Mouse (Mus musculus): ENCODE data around the gene Wnk4. TPM values are rescaled to one million over a fixed set of nuclear protein-coding genes. Genes with fewer than 3 reads are reported as not detected.
A peak's percentile ranks its signal among the peaks of the same experiment; 100 is the strongest.

Gene Wnk4
- polyA plus RNA-seq, 1 experiment from 2014 or later, result 5.1 TPM

- ATAC-seq (ENCODE audit: insufficient read depth), result no peak
- 40% methylated on average over 12 of the region's 12 CpGs for WGBS (ENCODE audit: insufficient replicate concordance)
- Histone ChIP-seq H3K4me2 (peak overlapping the region; percentile 83), H3K27ac (replicated peaks) (peak overlapping the region; percentile 69), H3K9ac (peak overlapping the region; percentile 70), H3K36me3 (replicated peaks) (peaks cover 16% of the 10 kb centered on the region), H3K27me3 (0 out of 2 replicates have a peak, but pooled peaks cover 4% of the 10 kb centered on the region), H3K9me3 (replicated peaks) (no peaks in the 10 kb centered on the region), H3K4me1 (replicated peaks) (peaks cover 38% of the 10 kb centered on the region), H3K4me3 (replicated peaks) (peak overlapping the region; percentile 72)
Observed at GRCm38 (mm10) chr11:101277381-101278222, 17.2 kb downstream of the Wnk4 start.

- Histone ChIP-seq H3K4me3 (replicated peaks) (peak within 1 kb of the TSS; percentile 72), H3K36me3 (replicated peaks) (peaks cover 16% of the 10 kb centered on the region), H3K4me1 (replicated peaks) (peaks cover 38% of the 10 kb centered on the region), H3K9ac (peak within 1 kb of the TSS; percentile 70), H3K27me3 (0 out of 2 replicates have a peak, but pooled peaks cover 4% of the 10 kb centered on the region), H3K27ac (replicated peaks) (peak within 1 kb of the TSS; percentile 69), H3K9me3 (replicated peaks) (no peaks in the 10 kb centered on the region), H3K4me2 (peak within 1 kb of the TSS; percentile 83)
- WGBS (ENCODE audit: insufficient replicate concordance), result 2% methylated on average over 45 of the region's 45 CpGs
- ATAC-seq (ENCODE audit: insufficient read depth), result peak; percentile 89
Observed at GRCm38 (mm10) chr11:101278223-101279192, 18.1 kb downstream of the Wnk4 start, which contains the start of the genes Cntd1 and Coa3. Cntd1 (plus strand) TSS chr11:101279012. Coa3 (minus strand) TSS chr11:101279114.

- peak; percentile 46 for ATAC-seq (ENCODE audit: insufficient read depth)
- Histone ChIP-seq H3K9me3 (replicated peaks) (no peaks in the 10 kb centered on the region), H3K27ac (replicated peaks) (peak overlapping the region; percentile 69), H3K27me3 (0 out of 2 replicates have a peak, but pooled peaks cover 4% of the 10 kb centered on the region), H3K4me1 (replicated peaks) (peaks cover 38% of the 10 kb centered on the region), H3K9ac (peak overlapping the region; percentile 70), H3K4me2 (peak overlapping the region; percentile 83), H3K4me3 (replicated peaks) (peak overlapping the region; percentile 72), H3K36me3 (replicated peaks) (peaks cover 16% of the 10 kb centered on the region)
- WGBS (ENCODE audit: insufficient replicate concordance), result 58% methylated on average over 14 of the region's 14 CpGs
Observed at GRCm38 (mm10) chr11:101279193-101279569, 18.8 kb downstream of the Wnk4 start.

GRCm38 (mm10) chr11:101280837-101281236 is 20.5 kb downstream of the Wnk4 start:
- H3K4me2 ChIP-seq, result no peak overlapping the region
- H3K4me1 ChIP-seq (replicated peaks), result peaks cover 37% of the 10 kb centered on the region
- ATAC-seq (ENCODE audit: insufficient read depth), result no peak
- no peaks in the 10 kb centered on the region for H3K9me3 ChIP-seq (replicated peaks)
- H3K9ac ChIP-seq, result no peak overlapping the region
- WGBS (ENCODE audit: insufficient replicate concordance), result 62% methylated on average over 7 of the region's 7 CpGs
- no peak overlapping the region for H3K27ac ChIP-seq (replicated peaks)
- 0 out of 2 replicates have a peak, but pooled peaks cover 4% of the 10 kb centered on the region for H3K27me3 ChIP-seq
- no peak overlapping the region for H3K4me3 ChIP-seq (replicated peaks)
- peaks cover 31% of the 10 kb centered on the region for H3K36me3 ChIP-seq (replicated peaks)

GRCm38 (mm10) chr11:101282896-101283295 is 22.5 kb downstream of the Wnk4 start:
- H3K27me3 ChIP-seq, result 0 out of 2 replicates have a peak, but pooled peaks cover 4% of the 10 kb centered on the region
- no peak for ATAC-seq (ENCODE audit: insufficient read depth)
- H3K27ac ChIP-seq (replicated peaks), result no peak overlapping the region
- no peak overlapping the region for H3K9ac ChIP-seq
- peaks cover 31% of the 10 kb centered on the region for H3K36me3 ChIP-seq (replicated peaks)
- peaks cover 17% of the 10 kb centered on the region for H3K4me1 ChIP-seq (replicated peaks)
- WGBS (ENCODE audit: insufficient replicate concordance), result 52% methylated on average over 5 of the region's 5 CpGs
- no peaks in the 10 kb centered on the region for H3K9me3 ChIP-seq (replicated peaks)
- H3K4me2 ChIP-seq, result no peak overlapping the region
- no peak overlapping the region for H3K4me3 ChIP-seq (replicated peaks)

- 0 out of 2 replicates have a peak, but pooled peaks cover 4% of the 10 kb centered on the region for H3K27me3 ChIP-seq
- H3K9ac ChIP-seq, result no peak overlapping the region
- H3K4me2 ChIP-seq, result no peak overlapping the region
- no peak overlapping the region for H3K27ac ChIP-seq (replicated peaks)
- no peak overlapping the region for H3K4me3 ChIP-seq (replicated peaks)
- H3K36me3 ChIP-seq (replicated peaks), result peaks cover 41% of the 10 kb centered on the region
- ATAC-seq (ENCODE audit: insufficient read depth), result no peak
- H3K4me1 ChIP-seq (replicated peaks), result peaks cover 10% of the 10 kb centered on the region
- no peaks in the 10 kb centered on the region for H3K9me3 ChIP-seq (replicated peaks)
- WGBS (ENCODE audit: insufficient replicate concordance), result 68% methylated on average over 4 of the region's 4 CpGs
Observed at GRCm38 (mm10) chr11:101283805-101284204, 23.4 kb downstream of the Wnk4 start.

- Histone ChIP-seq H3K36me3 (replicated peaks) (peaks cover 76% of the 10 kb centered on the region), H3K27me3 (no peaks in the 10 kb centered on the region)
- WGBS (ENCODE audit: insufficient replicate concordance), result 66% methylated on average over 9 of the region's 9 CpGs
Observed at GRCm38 (mm10) chr11:101287306-101287705, 26.9 kb downstream of the Wnk4 start.

GRCm38 (mm10) chr11:101291231-101291630 is 30.9 kb downstream of the Wnk4 start:
- ATAC-seq (ENCODE audit: insufficient read depth), result no peak
- Histone ChIP-seq H3K4me3 (replicated peaks) (no peak overlapping the region), H3K4me1 (replicated peaks) (no peaks in the 10 kb centered on the region; the same call in 1 of the 2 replicates), H3K27me3 (no peaks in the 10 kb centered on the region), H3K9ac (no peak overlapping the region), H3K27ac (replicated peaks) (no peak overlapping the region), H3K4me2 (no peak overlapping the region), H3K9me3 (replicated peaks) (no peaks in the 10 kb centered on the region), H3K36me3 (replicated peaks) (peaks cover 97% of the 10 kb centered on the region)
- 90% methylated on average over 8 of the region's 8 CpGs for WGBS (ENCODE audit: insufficient replicate concordance)

More at GRCm38 (mm10) chr11:101287306-101287705, 26.9 kb downstream of the Wnk4 start:
- Histone ChIP-seq H3K4me2 (no peak overlapping the region), H3K9ac (no peak overlapping the region), H3K27ac (replicated peaks) (no peak overlapping the region), H3K9me3 (replicated peaks) (no peaks in the 10 kb centered on the region), H3K4me1 (replicated peaks) (no peaks in the 10 kb centered on the region; the same call in 1 of the 2 replicates), H3K4me3 (replicated peaks) (no peak overlapping the region)
- no peak for ATAC-seq (ENCODE audit: insufficient read depth)

GRCm38 (mm10) chr11:101295191-101295590 is 34.8 kb downstream of the Wnk4 start:
- no peaks in the 10 kb centered on the region for H3K9me3 ChIP-seq (replicated peaks)
- H3K4me3 ChIP-seq (replicated peaks), result no peak overlapping the region
- no peak overlapping the region for H3K27ac ChIP-seq (replicated peaks)
- peaks cover 99% of the 10 kb centered on the region for H3K36me3 ChIP-seq (replicated peaks)
- H3K4me2 ChIP-seq, result no peak overlapping the region
- H3K4me1 ChIP-seq (replicated peaks), result peaks cover 8% of the 10 kb centered on the region
- 90% methylated on average over 8 of the region's 8 CpGs for WGBS (ENCODE audit: insufficient replicate concordance)
- H3K9ac ChIP-seq, result no peak overlapping the region
- no peaks in the 10 kb centered on the region for H3K27me3 ChIP-seq
- ATAC-seq (ENCODE audit: insufficient read depth), result no peak

GRCm38 (mm10) chr11:101300881-101301280 is 40.5 kb downstream of the Wnk4 start:
- Histone ChIP-seq H3K36me3 (replicated peaks) (peaks cover 46% of the 10 kb centered on the region), H3K4me2 (peak overlapping the region; percentile 77), H3K27ac (replicated peaks) (peak overlapping the region; percentile 84; the same call in 1 of the 2 replicates), H3K9ac (peak overlapping the region; percentile 87), H3K9me3 (replicated peaks) (no peaks in the 10 kb centered on the region), H3K27me3 (peaks cover 6% of the 10 kb centered on the region; the same call in 1 of the 2 replicates), H3K4me1 (replicated peaks) (peaks cover 25% of the 10 kb centered on the region), H3K4me3 (replicated peaks) (peak overlapping the region; percentile 80)
- no peak for ATAC-seq (ENCODE audit: insufficient read depth)
- 52% methylated on average over 7 of the region's 7 CpGs for WGBS (ENCODE audit: insufficient replicate concordance)

Data from liver, embryonic 15.5 days (tissue).